Comparison of ENCODE assay signal across 16 mouse cellular contexts in genomic region chr8:47909681-47910080, GRCm38 (mm10).
"Had no signal": no experiment of that assay in that cellular context is flagged by ENCODE, and none has a peak within 500 bp of the region (broad histone marks: within the 10 kb centered on the region; RNA-seq: fewer than 3 reads in every experiment).

No protein-coding gene starts in this region.

- H3K9me3 ChIP-seq: stomach, embryonic 15.5 days had no signal

- H3K4me2 ChIP-seq: neural tube, embryonic 13.5 days; neural tube, embryonic 15.5 days; stomach, embryonic 15.5 days had no signal

- H3K4me3 ChIP-seq: neural tube, embryonic 13.5 days; neural tube, embryonic 15.5 days; stomach, embryonic 15.5 days had no signal

- DNase-seq: retina, postnatal 1 day; right cerebral cortex, adult 18-20 months; right cerebral cortex, postnatal 14 days; right cerebral cortex, postnatal 25 days; right cerebral cortex, postnatal 4 days; spleen, adult 18-20 months; thymus, adult 18-20 months; thymus, adult 2 months; thymus, postnatal 14 days; thymus, postnatal 25 days; thymus, postnatal 36 days; thymus, postnatal 4 days had no signal

- H3K9ac ChIP-seq: neural tube, embryonic 13.5 days; neural tube, embryonic 15.5 days; stomach, embryonic 15.5 days had no signal

- H3K27me3 ChIP-seq: neural tube, embryonic 13.5 days; neural tube, embryonic 15.5 days; stomach, embryonic 15.5 days had no signal

- H3K27ac ChIP-seq: neural tube, embryonic 13.5 days; neural tube, embryonic 15.5 days; stomach, embryonic 15.5 days; stomach, postnatal 0 days had no signal

- H3K36me3 ChIP-seq: neural tube, embryonic 13.5 days; stomach, embryonic 15.5 days had no signal

- H3K4me1 ChIP-seq: neural tube, embryonic 13.5 days; neural tube, embryonic 15.5 days; stomach, embryonic 15.5 days had no signal
